Mouse (Mus musculus) spleen, adult 2 months (tissue): ENCODE results near the gene Gdpd4. TPM values are rescaled to one million over a fixed set of nuclear protein-coding genes. Genes with fewer than 3 reads are reported as not detected.
A peak's percentile ranks its signal among the peaks of the same experiment; 100 is the strongest.

Experiments
- DNase-seq, 2 experiments: peaks; one replicate each; pipeline versions ENCODE4 v3.0.0 to v3.0.0-alpha.2; 2012 to 2021; ENCODE audit warnings: low spot score in 2 of 2, low read depth in 1 of 2
- H3K27ac ChIP-seq: fragments of 200-500 bp; 2 replicates; pipeline ENCODE4 v1.5.1; 2012; ENCODE audit warnings: low read length, inconsistent platforms; ENCODE audit not compliant: insufficient read depth
- H3K27me3 ChIP-seq: fragments of 200-500 bp; 2 replicates; pipeline ENCODE4 v1.6.1; 2012; ENCODE audit warnings: mild to moderate bottlenecking, moderate library complexity, low read length, inconsistent platforms; ENCODE audit not compliant: control insufficient read depth, insufficient read depth
- H3K36me3 ChIP-seq: fragments of 200-500 bp; 2 replicates; pipeline ENCODE4 v1.6.1; 2012; ENCODE audit warnings: mild to moderate bottlenecking, low read length, inconsistent platforms; ENCODE audit not compliant: control insufficient read depth, insufficient read depth
- H3K4me1 ChIP-seq: fragments of 200-500 bp; 2 replicates; pipeline ENCODE4 v1.6.1; 2011; ENCODE audit warnings: inconsistent platforms; ENCODE audit not compliant: control insufficient read depth, insufficient read depth, insufficient read length
- H3K4me3 ChIP-seq: fragments of 200-500 bp; 2 replicates; pipeline ENCODE4 v1.5.1; 2011; ENCODE audit warnings: mild to moderate bottlenecking, inconsistent platforms; ENCODE audit not compliant: insufficient read depth, insufficient read length; ENCODE audit errors: extremely low read depth
- CTCF ChIP-seq: fragments of 200-500 bp; IDR thresholded peaks from 2 replicates; pipeline ENCODE4 v1.5.1; 2011; ENCODE audit warnings: mild to moderate bottlenecking, inconsistent platforms; ENCODE audit not compliant: insufficient read depth, insufficient read length, insufficient replicate concordance; ENCODE audit errors: extremely low read depth
- POLR2A ChIP-seq: fragments of 200-500 bp; IDR thresholded peaks from 2 replicates; pipeline ENCODE4 v1.6.1; 2011; ENCODE audit warnings: low read depth, low read length, inconsistent platforms
- WGBS: fragments of 180-500 bp; shearing (Covaris S2); methylation state at CpG from one replicate; pipeline ENCODE4 v1.1.7; 2018; 5-methylcytosine and 5-hydroxymethylcytosine counted together
- polyA plus RNA-seq: library from polyadenylated mRNA; depleted of rRNA; stranded (reverse); fragments of >200 nt; gene quantifications from 2 replicates; pipeline ENCODE4 v1.2.3, GENCODE M21; 2012

The Gdpd4 gene
- polyA plus RNA-seq, 1 experiment: not detected

DNA sequence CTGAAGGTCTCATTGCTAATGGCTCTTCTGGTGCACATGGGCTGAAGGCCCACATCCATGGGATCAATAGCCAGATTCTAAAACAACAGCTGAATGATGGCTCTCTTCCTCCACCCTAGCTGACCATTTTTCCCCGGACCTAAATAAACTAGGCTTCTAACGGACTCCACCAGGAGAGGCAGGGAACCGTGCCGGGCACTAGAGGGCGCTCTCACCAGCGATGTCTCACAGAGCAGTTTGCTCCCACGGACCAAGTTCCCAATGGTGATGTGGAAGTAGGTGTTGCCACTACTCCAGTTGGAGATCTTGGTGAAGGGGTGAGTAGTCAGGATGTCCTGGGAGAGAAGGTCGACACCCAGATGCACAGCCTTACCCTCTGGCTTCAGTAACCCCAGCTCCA lies 132.2 kb downstream of the Gdpd4 start:
- Histone ChIP-seq H3K27ac (no peak overlapping the region), H3K4me1 (no peaks in the 10 kb centered on the region), H3K4me3 (no peak overlapping the region), H3K27me3 (no peaks in the 10 kb centered on the region), H3K36me3 (0 out of 2 replicates have a peak, but pooled peaks cover 2% of the 10 kb centered on the region)
- TF ChIP-seq CTCF (peak; percentile 78), POLR2A (no peak)
- WGBS: 31% methylated on average over 8 of the region's 8 CpGs
- DNase-seq: peak in 1 of 2 experiments; percentile 34

- WGBS: 66% methylated on average over 9 of the region's 9 CpGs
- Histone ChIP-seq H3K27me3 (no peaks in the 10 kb centered on the region), H3K4me1 (no peaks in the 10 kb centered on the region), H3K27ac (no peak overlapping the region), H3K4me3 (no peak overlapping the region), H3K36me3 (0 out of 2 replicates have a peak, but pooled peaks cover 2% of the 10 kb centered on the region)
- TF ChIP-seq CTCF: no peak
- no peak for TF ChIP-seq POLR2A
- DNase-seq: no peak
Observed at GRCm38 (mm10) chr7:98054461-98054860, 134.7 kb downstream of the Gdpd4 start.

- no peak for TF ChIP-seq CTCF
- no peak overlapping the region for H3K27ac ChIP-seq
- H3K4me1 ChIP-seq: no peaks in the 10 kb centered on the region
- 89% methylated on average over 8 of the region's 8 CpGs for WGBS
- DNase-seq: no peak
- H3K27me3 ChIP-seq: no peaks in the 10 kb centered on the region
- 0 out of 2 replicates have a peak, but pooled peaks cover 2% of the 10 kb centered on the region for H3K36me3 ChIP-seq
- no peak overlapping the region for H3K4me3 ChIP-seq
Observed at GRCm38 (mm10) chr7:98054942-98055341, 135.2 kb downstream of the Gdpd4 start.

- WGBS: 91% methylated on average over 11 of the region's 11 CpGs
- Histone ChIP-seq H3K4me3 (no peak overlapping the region), H3K4me1 (no peaks in the 10 kb centered on the region), H3K36me3 (peaks cover 2% of the 10 kb centered on the region; the same call in 1 of the 2 replicates), H3K27me3 (no peaks in the 10 kb centered on the region), H3K27ac (no peak overlapping the region)
- no peak for DNase-seq
- TF ChIP-seq POLR2A (no peak), CTCF (no peak)
Observed at GRCm38 (mm10) chr7:98066229-98066628, 146.5 kb downstream of the Gdpd4 start.

GRCm38 (mm10) chr7:98071620-98072019 lies 151.9 kb downstream of the Gdpd4 start:
- Histone ChIP-seq H3K36me3 (peaks cover 4% of the 10 kb centered on the region), H3K27me3 (no peaks in the 10 kb centered on the region), H3K27ac (no peak overlapping the region), H3K4me1 (no peaks in the 10 kb centered on the region), H3K4me3 (no peak overlapping the region)
- TF ChIP-seq CTCF (peak; percentile 91; the same call in 1 of the 2 replicates), POLR2A (no peak)
- peak; percentile 49 to 78 for DNase-seq
- 41% methylated on average over 5 of the region's 5 CpGs for WGBS

GRCm38 (mm10) chr7:98077453-98077852 lies 157.7 kb downstream of the Gdpd4 start:
- no peak for TF ChIP-seq CTCF
- TF ChIP-seq POLR2A: no peak
- Histone ChIP-seq H3K36me3 (peaks cover 8% of the 10 kb centered on the region), H3K4me1 (peaks cover under 1% of the 10 kb centered on the region; the same call in 1 of the 2 replicates), H3K27ac (no peak overlapping the region), H3K4me3 (no peak overlapping the region), H3K27me3 (no peaks in the 10 kb centered on the region)
- WGBS: 81% methylated on average over 11 of the region's 11 CpGs
- no peak for DNase-seq

- Histone ChIP-seq H3K4me1 (peaks cover 17% of the 10 kb centered on the region; the same call in 1 of the 2 replicates), H3K27me3 (no peaks in the 10 kb centered on the region), H3K36me3 (peaks cover 2% of the 10 kb centered on the region), H3K27ac (no peak overlapping the region), H3K4me3 (no peak overlapping the region)
- WGBS: 45% methylated on average over 5 of the region's 5 CpGs
- TF ChIP-seq CTCF (no peak), POLR2A (no peak)
- no peak for DNase-seq
Observed at GRCm38 (mm10) chr7:98082376-98082775, 162.6 kb downstream of the Gdpd4 start.
